11 mouse cellular contexts compared by ENCODE assay signal in genomic region chr15:81577743-81578165, GRCm38 (mm10). TPM values are rescaled to one million over a fixed set of nuclear protein-coding genes. Genes with fewer than 3 reads are reported as not detected.
DNase-seq lines count a peak whose midpoint lies in the region; ATAC-seq and TF ChIP-seq lines count a peak whose summit lies in the region.
"Had no signal": no experiment of that assay in that cellular context is flagged by ENCODE, and none has a peak within 500 bp of the region (broad histone marks: within the 10 kb centered on the region; RNA-seq: fewer than 3 reads in every experiment).

No protein-coding gene starts in this region.

- no peaks in the 10 kb centered on the region for H3K4me1 ChIP-seq in limb, embryonic 12.5 days (replicated peaks)
- 0 out of 2 replicates have a peak, but pooled peaks cover 4% of the 10 kb centered on the region for H3K4me1 ChIP-seq in limb, embryonic 10.5 days
- H3K4me1 ChIP-seq in bone marrow, adult 2 months (ENCODE audit: control insufficient read depth, insufficient read depth, low read length): no peaks in the 10 kb centered on the region; the same call in 1 of the 2 replicates
- H3K4me1 ChIP-seq in midbrain, embryonic 11.5 days (ENCODE audit: control insufficient read depth, insufficient read depth, low read length): no peaks in the 10 kb centered on the region
- H3K4me1 ChIP-seq: limb, embryonic 13.5 days had no signal

- H3K9ac ChIP-seq in limb, embryonic 12.5 days (replicated peaks): no peak overlapping the region
- H3K9ac ChIP-seq in midbrain, embryonic 11.5 days (ENCODE audit: low read length): no peak overlapping the region
- H3K9ac ChIP-seq: limb, embryonic 13.5 days had no signal

- no peak overlapping the region for H3K4me2 ChIP-seq in limb, embryonic 12.5 days
- H3K4me2 ChIP-seq in midbrain, embryonic 11.5 days: no peak overlapping the region
- H3K4me2 ChIP-seq: limb, embryonic 13.5 days had no signal

- H3K27me3 ChIP-seq in limb, embryonic 12.5 days: no peaks in the 10 kb centered on the region
- no peaks in the 10 kb centered on the region for H3K27me3 ChIP-seq in limb, embryonic 10.5 days (ENCODE audit: low read depth, poor library complexity, severe bottlenecking)
- H3K27me3 ChIP-seq in midbrain, embryonic 11.5 days (ENCODE audit: control insufficient read depth, insufficient read depth, low read length): no peaks in the 10 kb centered on the region
- H3K27me3 ChIP-seq: limb, embryonic 13.5 days had no signal

- H3K36me3 ChIP-seq in limb, embryonic 12.5 days: no peaks in the 10 kb centered on the region
- H3K36me3 ChIP-seq in limb, embryonic 10.5 days: no peaks in the 10 kb centered on the region
- H3K36me3 ChIP-seq in midbrain, embryonic 11.5 days (ENCODE audit: control insufficient read depth, insufficient read depth, low read length): no peaks in the 10 kb centered on the region
- H3K36me3 ChIP-seq: limb, embryonic 13.5 days had no signal

- WGBS in limb, embryonic 12.5 days: 84% methylated on average over 7 of the region's 7 CpGs
- WGBS in limb, embryonic 10.5 days: 84% methylated on average over 7 of the region's 7 CpGs
- WGBS in bone marrow, adult 2 months: 77% methylated on average over 7 of the region's 7 CpGs
- WGBS in midbrain, embryonic 11.5 days: 92% methylated on average over 7 of the region's 7 CpGs

- H3K9me3 ChIP-seq in limb, embryonic 12.5 days: no peaks in the 10 kb centered on the region
- H3K9me3 ChIP-seq in limb, embryonic 10.5 days (replicated peaks): no peaks in the 10 kb centered on the region
- no peaks in the 10 kb centered on the region for H3K9me3 ChIP-seq in midbrain, embryonic 11.5 days (ENCODE audit: control insufficient read depth, low read length)
- H3K9me3 ChIP-seq: limb, embryonic 13.5 days had no signal

- TF ChIP-seq POLR2A in bone marrow, adult 2 months (IDR thresholded peaks at IDR 0.05; ENCODE audit: borderline replicate concordance, control insufficient read depth, low read depth, low read length): no peak

- ATAC-seq in limb, embryonic 12.5 days (ENCODE audit: insufficient number of reproducible peaks, insufficient read depth, low FRiP score, low TSS enrichment, low read depth): peak; percentile 31; the same call in 1 of the 2 replicates
- ATAC-seq in megakaryocyte-erythroid progenitor cell, adult 5-6 weeks (replicated peaks; ENCODE audit: low FRiP score, low TSS enrichment, poor library complexity, severe bottlenecking): peak; percentile 100
- no peak for ATAC-seq in midbrain, embryonic 11.5 days (ENCODE audit: low FRiP score)
- ATAC-seq: lung, postnatal 0 days had no signal

- no peak for DNase-seq in limb, embryonic 10.5 days (ENCODE audit: low spot score)
- DNase-seq in liver: peak; percentile 36
- no peak for DNase-seq in kidney, adult 8-10 months
- no peak for DNase-seq in midbrain, embryonic 11.5 days (ENCODE audit: low spot score, missing footprints)
- DNase-seq: cerebellum, adult 9-10 months; heart, postnatal 14 days had no signal

- H3K4me3 ChIP-seq in limb, embryonic 12.5 days (replicated peaks): no peak overlapping the region
- no peak overlapping the region for H3K4me3 ChIP-seq in limb, embryonic 10.5 days
- H3K4me3 ChIP-seq in bone marrow, adult 2 months (replicated peaks; ENCODE audit: control insufficient read depth, low read depth, low read length): no peak overlapping the region
- no peak overlapping the region for H3K4me3 ChIP-seq in midbrain, embryonic 11.5 days (ENCODE audit: low read depth, low read length)
- H3K4me3 ChIP-seq: limb, embryonic 13.5 days had no signal

- H3K27ac ChIP-seq in limb, embryonic 12.5 days: no peak overlapping the region
- H3K27ac ChIP-seq in limb, embryonic 10.5 days: no peak overlapping the region
- peak overlapping the region; percentile 27 for H3K27ac ChIP-seq in bone marrow, adult 2 months (ENCODE audit: control insufficient read depth, insufficient read depth, low read depth, low read length, poor library complexity)
- no peak overlapping the region for H3K27ac ChIP-seq in midbrain, embryonic 11.5 days (ENCODE audit: low read depth, low read length)
- H3K27ac ChIP-seq: limb, embryonic 13.5 days had no signal

- TF ChIP-seq CTCF in bone marrow, adult 2 months (IDR thresholded peaks at IDR 0.05; ENCODE audit: control insufficient read depth, insufficient read depth, low read length): no peak

RNA-seq across cellular contexts. Expression of gene Ep300, which starts 7.4 kb away (rescaled TPM):
- polyA plus RNA-seq in limb, embryonic 12.5 days (2016; fragmentation: Nextera tagmentation; extraction: Ambion mirVana): 16.0 and 22.9 TPM in 2 replicates
- 17.4 and 20.7 TPM in 2 replicates for polyA plus RNA-seq in limb, embryonic 10.5 days (2016; fragmentation: Nextera tagmentation; extraction: Ambion mirVana)
- polyA plus RNA-seq in bone marrow, adult 2 months (2011; ENCODE audit: insufficient read depth, insufficient read length, low replicate concordance, missing spikeins): 22.3 and 55.4 TPM in 2 replicates
- total RNA-seq in megakaryocyte-erythroid progenitor cell, adult 5-6 weeks (2014; fragmentation: Nextera tagmentation): 75.2 and 116 TPM in 2 replicates
- 32.2 and 34.5 TPM in 2 replicates for total RNA-seq in megakaryocyte-erythroid progenitor cell, adult 5-6 weeks (2017)
- 23.7 and 25.8 TPM in 2 replicates for polyA plus RNA-seq in midbrain, embryonic 11.5 days (2014; fragmentation: Nextera tagmentation; extraction: Ambion mirVana)
